Mouse (Mus musculus) neural tube, embryonic 11.5 days (tissue): ENCODE data around the gene Spata13. TPM values are rescaled to one million over a fixed set of nuclear protein-coding genes. Genes with fewer than 3 reads are reported as not detected.

ENCODE experiments used
- ATAC-seq: fragments of 200-750 bp; cut with Nextera tagmentation; 2 replicates; pipeline ENCODE4 v1.8.0; 2017; ENCODE audit warnings: moderate number of reproducible peaks, mild to moderate bottlenecking, moderate TSS enrichment, moderate library complexity; ENCODE audit not compliant: insufficient read depth, low FRiP score, low TSS enrichment
- DNase-seq: peaks from one replicate; pipeline ENCODE4 v3.0.0-alpha.2; 2015; ENCODE audit warnings: low spot score
- H3K27ac ChIP-seq: fragments of 300-500 bp; sonication (generic); 2 replicates; pipeline ENCODE4 v1.5.1; 2014; ENCODE audit warnings: low read depth, mild to moderate bottlenecking, low read length
- H3K27me3 ChIP-seq: fragments of 300-500 bp; sonication (generic); 2 replicates; pipeline ENCODE4 v1.6.1; 2014; ENCODE audit warnings: mild to moderate bottlenecking, low read length, mixed read lengths; ENCODE audit not compliant: control insufficient read depth, insufficient read depth
- H3K36me3 ChIP-seq: fragments of 300-500 bp; sonication (generic); 2 replicates; pipeline ENCODE4 v1.6.1; 2014; ENCODE audit warnings: mild to moderate bottlenecking, low read length, moderate library complexity, mixed read lengths; ENCODE audit not compliant: control insufficient read depth, insufficient read depth
- H3K4me1 ChIP-seq: fragments of 300-500 bp; sonication (generic); 2 replicates; pipeline ENCODE4 v1.6.1; 2014; ENCODE audit warnings: low read length, mixed read lengths; ENCODE audit not compliant: control insufficient read depth, insufficient read depth
- H3K4me2 ChIP-seq: fragments of 300-500 bp; sonication (generic); 2 replicates; pipeline ENCODE4 v1.6.1; 2014; ENCODE audit warnings: low read depth, mild to moderate bottlenecking, moderate library complexity
- H3K4me3 ChIP-seq: fragments of 300-500 bp; sonication (generic); 2 replicates; pipeline ENCODE4 v1.5.1; 2014; ENCODE audit warnings: low read depth, low read length
- H3K9ac ChIP-seq: fragments of 300-500 bp; sonication (generic); 2 replicates; pipeline ENCODE4 v1.6.1; 2014; ENCODE audit warnings: mild to moderate bottlenecking, low read length
- H3K9me3 ChIP-seq: fragments of 300-500 bp; sonication (generic); 2 replicates; pipeline ENCODE4 v1.6.1; 2016; ENCODE audit warnings: low read length; ENCODE audit not compliant: control insufficient read depth
- WGBS: fragments of 180-500 bp; shearing (Covaris S2); extraction: QIAGEN DNeasy Blood & Tissue Kit; methylation state at CpG from one replicate; pipeline ENCODE4 v1.1.7; 2014; 5-methylcytosine and 5-hydroxymethylcytosine counted together
- polyA plus RNA-seq: library from polyadenylated mRNA; unstranded; fragments of >200 nt; fragmentation: Nextera tagmentation; extraction: Ambion mirVana; gene quantifications from 2 replicates; pipeline ENCODE4 v1.2.1, GENCODE M21; 2014

Gene Spata13
- polyA plus RNA-seq, 1 experiment from 2014 or later, result 64.9 TPM

- peak overlapping the region; percentile 15 for H3K27ac ChIP-seq
- no peaks in the 10 kb centered on the region for H3K36me3 ChIP-seq
- H3K27me3 ChIP-seq, result no peaks in the 10 kb centered on the region
- peaks cover 19% of the 10 kb centered on the region; the same call in 1 of the 2 replicates for H3K4me1 ChIP-seq
- H3K4me3 ChIP-seq, result no peak overlapping the region
- no peak overlapping the region for H3K4me2 ChIP-seq
- ATAC-seq (no peak), DNase-seq (no peak)
- H3K9ac ChIP-seq, result no peak overlapping the region
- no peaks in the 10 kb centered on the region for H3K9me3 ChIP-seq
- WGBS, result 19% methylated on average over 7 of the region's 7 CpGs
Measured at GRCm38 (mm10) chr14:60737202-60737611, 103.4 kb downstream of the Spata13 start.

- no peak overlapping the region for H3K27ac ChIP-seq
- H3K36me3 ChIP-seq, result no peaks in the 10 kb centered on the region; the same call in 1 of the 2 replicates
- ATAC-seq, result no peak
- H3K27me3 ChIP-seq, result no peaks in the 10 kb centered on the region
- H3K9me3 ChIP-seq, result no peaks in the 10 kb centered on the region
- H3K4me1 ChIP-seq, result peaks cover 15% of the 10 kb centered on the region; the same call in 1 of the 2 replicates
- no peak overlapping the region for H3K4me2 ChIP-seq
- H3K9ac ChIP-seq, result no peak overlapping the region
- no peak for DNase-seq
- WGBS, result 68% methylated on average over 10 of the region's 10 CpGs
- no peak overlapping the region for H3K4me3 ChIP-seq
Measured at GRCm38 (mm10) chr14:60738434-60738938, 104.7 kb downstream of the Spata13 start.

- no peak overlapping the region for H3K27ac ChIP-seq
- DNase-seq (no peak), ATAC-seq (no peak)
- H3K9ac ChIP-seq, result no peak overlapping the region
- H3K36me3 ChIP-seq, result no peaks in the 10 kb centered on the region; the same call in 1 of the 2 replicates
- no peaks in the 10 kb centered on the region for H3K9me3 ChIP-seq
- H3K4me2 ChIP-seq, result no peak overlapping the region
- peaks cover 15% of the 10 kb centered on the region; the same call in 1 of the 2 replicates for H3K4me1 ChIP-seq
- WGBS, result no CpG with 5 or more reads among the region's 9 CpGs
- no peaks in the 10 kb centered on the region for H3K27me3 ChIP-seq
- no peak overlapping the region for H3K4me3 ChIP-seq
Measured at GRCm38 (mm10) chr14:60739155-60739554, 105.4 kb downstream of the Spata13 start.

- Histone ChIP-seq H3K4me3 (no peak overlapping the region), H3K36me3 (no peaks in the 10 kb centered on the region; the same call in 1 of the 2 replicates), H3K27me3 (no peaks in the 10 kb centered on the region), H3K27ac (no peak overlapping the region), H3K9me3 (no peaks in the 10 kb centered on the region), H3K9ac (no peak overlapping the region), H3K4me2 (no peak overlapping the region), H3K4me1 (peaks cover 15% of the 10 kb centered on the region; the same call in 1 of the 2 replicates)
- WGBS, result 73% methylated on average over 12 of the region's 12 CpGs
- DNase-seq (no peak), ATAC-seq (no peak)
Measured at GRCm38 (mm10) chr14:60739616-60740015, 105.8 kb downstream of the Spata13 start.

GRCm38 (mm10) chr14:60740507-60740906 is 106.7 kb downstream of the Spata13 start:
- no peak overlapping the region for H3K9ac ChIP-seq
- H3K4me3 ChIP-seq, result no peak overlapping the region
- no peak overlapping the region for H3K4me2 ChIP-seq
- H3K9me3 ChIP-seq, result no peaks in the 10 kb centered on the region
- H3K27me3 ChIP-seq, result no peaks in the 10 kb centered on the region
- peaks cover 15% of the 10 kb centered on the region; the same call in 1 of the 2 replicates for H3K4me1 ChIP-seq
- DNase-seq, result no peak
- H3K27ac ChIP-seq, result no peak overlapping the region
- no peaks in the 10 kb centered on the region; the same call in 1 of the 2 replicates for H3K36me3 ChIP-seq
- no peak for ATAC-seq
- 83% methylated on average over 5 of the region's 5 CpGs for WGBS

- H3K4me3 ChIP-seq, result no peak overlapping the region
- no peaks in the 10 kb centered on the region; the same call in 1 of the 2 replicates for H3K36me3 ChIP-seq
- ATAC-seq, result no peak
- no peak for DNase-seq
- no peak overlapping the region for H3K4me2 ChIP-seq
- H3K9ac ChIP-seq, result no peak overlapping the region
- WGBS, result 75% methylated on average over 8 of the region's 8 CpGs
- no peaks in the 10 kb centered on the region for H3K9me3 ChIP-seq
- no peak overlapping the region for H3K27ac ChIP-seq
- H3K4me1 ChIP-seq, result peaks cover 15% of the 10 kb centered on the region; the same call in 1 of the 2 replicates
- no peaks in the 10 kb centered on the region for H3K27me3 ChIP-seq
Measured at GRCm38 (mm10) chr14:60741033-60741432, 107.2 kb downstream of the Spata13 start.

GRCm38 (mm10) chr14:60741490-60741981 is 107.7 kb downstream of the Spata13 start:
- no peak overlapping the region for H3K4me2 ChIP-seq
- no peak overlapping the region for H3K27ac ChIP-seq
- peaks cover 10% of the 10 kb centered on the region; the same call in 1 of the 2 replicates for H3K4me1 ChIP-seq
- ATAC-seq (no peak), DNase-seq (no peak)
- no peak overlapping the region for H3K9ac ChIP-seq
- H3K4me3 ChIP-seq, result no peak overlapping the region
- H3K27me3 ChIP-seq, result no peaks in the 10 kb centered on the region
- no peaks in the 10 kb centered on the region; the same call in 1 of the 2 replicates for H3K36me3 ChIP-seq
- WGBS, result 89% methylated on average over 6 of the region's 6 CpGs
- no peaks in the 10 kb centered on the region for H3K9me3 ChIP-seq

- no peaks in the 10 kb centered on the region; the same call in 1 of the 2 replicates for H3K4me1 ChIP-seq
- H3K9ac ChIP-seq, result no peak overlapping the region
- peaks cover 6% of the 10 kb centered on the region for H3K36me3 ChIP-seq
- ATAC-seq, result no peak
- H3K27me3 ChIP-seq, result no peaks in the 10 kb centered on the region
- 77% methylated on average over 9 of the region's 9 CpGs for WGBS
- H3K27ac ChIP-seq, result no peak overlapping the region
- no peak overlapping the region for H3K4me2 ChIP-seq
- no peaks in the 10 kb centered on the region for H3K9me3 ChIP-seq
- DNase-seq, result no peak
- no peak overlapping the region for H3K4me3 ChIP-seq
Measured at GRCm38 (mm10) chr14:60743681-60744080, 109.9 kb downstream of the Spata13 start.

- no peaks in the 10 kb centered on the region for H3K9me3 ChIP-seq
- WGBS, result 91% methylated on average over 6 of the region's 6 CpGs
- no peak overlapping the region for H3K4me2 ChIP-seq
- H3K27me3 ChIP-seq, result no peaks in the 10 kb centered on the region
- no peak overlapping the region for H3K27ac ChIP-seq
- ATAC-seq (no peak), DNase-seq (no peak)
- no peak overlapping the region for H3K9ac ChIP-seq
- H3K4me3 ChIP-seq, result no peak overlapping the region
- peaks cover 6% of the 10 kb centered on the region for H3K36me3 ChIP-seq
- H3K4me1 ChIP-seq, result no peaks in the 10 kb centered on the region
Measured at GRCm38 (mm10) chr14:60745201-60745600, 111.4 kb downstream of the Spata13 start.
